Mouse (Mus musculus) ES-Bruce4 (cell line): ENCODE results near the gene Pars2. TPM values are rescaled to one million over a fixed set of nuclear protein-coding genes. Genes with fewer than 3 reads are reported as not detected.

Experiments used
- H3K27ac ChIP-seq: 2 replicates; pipeline ENCODE4 v1.5.1; 2012; ENCODE audit warnings: low read length, inconsistent platforms; ENCODE audit not compliant: insufficient read depth
- H3K27me3 ChIP-seq: 2 replicates; pipeline ENCODE4 v1.6.1; 2012; ENCODE audit warnings: mild to moderate bottlenecking, low read length, inconsistent platforms; ENCODE audit not compliant: control insufficient read depth, poor library complexity, insufficient read depth, severe bottlenecking
- H3K36me3 ChIP-seq: 2 replicates; pipeline ENCODE4 v1.6.1; 2012; ENCODE audit warnings: inconsistent platforms, mild to moderate bottlenecking, low read length, moderate library complexity; ENCODE audit not compliant: control insufficient read depth, poor library complexity, insufficient read depth, severe bottlenecking
- H3K4me1 ChIP-seq: one replicate; pipeline ENCODE4 v1.8.1; 2011; ENCODE audit warnings: low read length; ENCODE audit not compliant: control insufficient read depth, insufficient read depth
- H3K4me3 ChIP-seq: 2 replicates; pipeline ENCODE4 v1.5.1; 2011; ENCODE audit warnings: low read depth, mild to moderate bottlenecking, low read length
- H3K9ac ChIP-seq: 2 replicates; pipeline ENCODE4 v1.6.1; 2012; ENCODE audit warnings: low read depth, mild to moderate bottlenecking, inconsistent platforms; ENCODE audit not compliant: poor library complexity, severe bottlenecking
- H3K9me3 ChIP-seq: replicated peaks from 2 replicates; pipeline ENCODE4 v1.6.1; 2012; ENCODE audit warnings: mild to moderate bottlenecking, low read length, inconsistent platforms; ENCODE audit not compliant: control insufficient read depth, poor library complexity, insufficient read depth, severe bottlenecking
- CTCF ChIP-seq: IDR thresholded peaks from one replicate; pipeline ENCODE4 v1.8.1; 2011; ENCODE audit warnings: low read depth, low read length
- EP300 ChIP-seq: IDR thresholded peaks from 2 replicates; pipeline ENCODE4 v1.6.1; 2011; ENCODE audit warnings: low read depth, low read length; ENCODE audit not compliant: insufficient read depth
- POLR2A ChIP-seq: IDR thresholded peaks from one replicate; pipeline ENCODE4 v1.8.1; 2011; ENCODE audit warnings: low read length; ENCODE audit not compliant: insufficient read depth
- polyA plus RNA-seq: library from polyadenylated mRNA; stranded (reverse); fragments of >200 nt; gene quantifications from 2 replicates; pipeline ENCODE4 v1.2.4, GENCODE M21; 2011; ENCODE audit warnings: low read depth; ENCODE audit not compliant: missing spikeins, insufficient read depth, insufficient read length

Pars2 gene
- polyA plus RNA-seq, 1 experiment: 10.0 TPM

GRCm38 (mm10) chr4:106644218-106644610, 6.7 kb upstream of the Pars2 start:
- Histone ChIP-seq H3K4me3 (no peak overlapping the region), H3K9ac (no peak overlapping the region), H3K9me3 (no peaks in the 10 kb centered on the region), H3K4me1 (no peaks in the 10 kb centered on the region), H3K27ac (no peak overlapping the region), H3K36me3 (no peaks in the 10 kb centered on the region), H3K27me3 (no peaks in the 10 kb centered on the region)
- TF ChIP-seq POLR2A: no peak
- TF ChIP-seq EP300: no peak
- no peak for TF ChIP-seq CTCF

GRCm38 (mm10) chr4:106645797-106646196, 5.1 kb upstream of the Pars2 start:
- no peaks in the 10 kb centered on the region for H3K27me3 ChIP-seq
- no peak overlapping the region for H3K4me3 ChIP-seq
- H3K9ac ChIP-seq: no peak overlapping the region
- no peaks in the 10 kb centered on the region for H3K4me1 ChIP-seq
- H3K27ac ChIP-seq: no peak overlapping the region
- no peaks in the 10 kb centered on the region for H3K9me3 ChIP-seq
- no peaks in the 10 kb centered on the region for H3K36me3 ChIP-seq
- TF ChIP-seq POLR2A (no peak), CTCF (no peak), EP300 (no peak)

- Histone ChIP-seq H3K9me3 (no peaks in the 10 kb centered on the region), H3K36me3 (no peaks in the 10 kb centered on the region), H3K4me1 (no peaks in the 10 kb centered on the region), H3K27ac (no peak overlapping the region), H3K27me3 (no peaks in the 10 kb centered on the region), H3K9ac (no peak overlapping the region), H3K4me3 (no peak overlapping the region)
- TF ChIP-seq EP300: no peak
- no peak for TF ChIP-seq POLR2A
- no peak for TF ChIP-seq CTCF
Measured at GRCm38 (mm10) chr4:106647137-106647536, 3.7 kb upstream of the Pars2 start.

- TF ChIP-seq CTCF: no peak
- TF ChIP-seq POLR2A: no peak
- no peak for TF ChIP-seq EP300
- H3K9me3 ChIP-seq: no peaks in the 10 kb centered on the region
- no peak overlapping the region for H3K4me3 ChIP-seq
- no peak overlapping the region for H3K9ac ChIP-seq
- no peaks in the 10 kb centered on the region for H3K4me1 ChIP-seq
- H3K27ac ChIP-seq: no peak overlapping the region
- H3K36me3 ChIP-seq: 0 out of 2 replicates have a peak, but pooled peaks cover 5% of the 10 kb centered on the region
- no peaks in the 10 kb centered on the region for H3K27me3 ChIP-seq
Measured at GRCm38 (mm10) chr4:106652546-106652945, 1.7 kb downstream of the Pars2 start.

- Histone ChIP-seq H3K4me3 (peak overlapping the region; percentile 31; the same call in 1 of the 2 replicates), H3K9ac (peak overlapping the region; percentile 9), H3K9me3 (no peaks in the 10 kb centered on the region), H3K4me1 (no peaks in the 10 kb centered on the region), H3K27ac (no peak overlapping the region), H3K36me3 (0 out of 2 replicates have a peak, but pooled peaks cover 5% of the 10 kb centered on the region), H3K27me3 (no peaks in the 10 kb centered on the region)
- TF ChIP-seq CTCF (no peak), EP300 (no peak), POLR2A (no peak)
Measured at GRCm38 (mm10) chr4:106653051-106653450, 2.2 kb downstream of the Pars2 start.

GRCm38 (mm10) chr4:106655681-106656080, 4.8 kb downstream of the Pars2 start:
- no peak overlapping the region for H3K9ac ChIP-seq
- H3K4me3 ChIP-seq: no peak overlapping the region
- H3K9me3 ChIP-seq: no peaks in the 10 kb centered on the region
- H3K4me1 ChIP-seq: no peaks in the 10 kb centered on the region
- TF ChIP-seq POLR2A: no peak
- no peak for TF ChIP-seq CTCF
- no peak for TF ChIP-seq EP300
- H3K27me3 ChIP-seq: no peaks in the 10 kb centered on the region
- no peak overlapping the region for H3K27ac ChIP-seq
- H3K36me3 ChIP-seq: 0 out of 2 replicates have a peak, but pooled peaks cover 5% of the 10 kb centered on the region
